Mouse (Mus musculus) megakaryocyte, embryonic 14.5 days (primary cell): ENCODE results near the gene Fam168a. TPM values are rescaled to one million over a fixed set of nuclear protein-coding genes. Genes with fewer than 3 reads are reported as not detected.

Experiments
- H3K27me3 ChIP-seq: replicated peaks from 2 replicates; pipeline ENCODE3; 2012; ENCODE audit warnings: inconsistent platforms
- H3K36me3 ChIP-seq: replicated peaks from 2 replicates; pipeline ENCODE3; 2012; ENCODE audit warnings: low read length, inconsistent platforms, mixed read lengths
- H3K4me1 ChIP-seq: 2 replicates; pipeline ENCODE4 v1.6.1; 2012; ENCODE audit warnings: inconsistent platforms
- H3K4me3 ChIP-seq: replicated peaks from 2 replicates; pipeline ENCODE3; 2012; ENCODE audit warnings: moderate library complexity, mild to moderate bottlenecking, inconsistent platforms
- H3K9me3 ChIP-seq: 2 replicates; pipeline ENCODE4 v1.6.1; 2012; ENCODE audit warnings: inconsistent platforms
- FLI1 ChIP-seq: IDR thresholded peaks from 2 replicates; pipeline ENCODE4 v1.6.1; 2012; ENCODE audit warnings: low read length, inconsistent platforms, mixed read lengths
- GATA1 ChIP-seq: IDR thresholded peaks from 3 replicates; pipeline ENCODE4 v1.6.1; 2012; ENCODE audit warnings: mixed read lengths, low read length, inconsistent platforms, borderline replicate concordance
- polyA plus RNA-seq: library from polyadenylated mRNA; stranded (reverse); fragments of >175 nt; gene quantifications from 2 replicates; pipeline ENCODE4 v1.2.3, GENCODE M21; 2012; ENCODE audit warnings: low replicate concordance; ENCODE audit not compliant: insufficient read depth

The Fam168a gene
- polyA plus RNA-seq, 1 experiment = 2.9 TPM

DNA sequence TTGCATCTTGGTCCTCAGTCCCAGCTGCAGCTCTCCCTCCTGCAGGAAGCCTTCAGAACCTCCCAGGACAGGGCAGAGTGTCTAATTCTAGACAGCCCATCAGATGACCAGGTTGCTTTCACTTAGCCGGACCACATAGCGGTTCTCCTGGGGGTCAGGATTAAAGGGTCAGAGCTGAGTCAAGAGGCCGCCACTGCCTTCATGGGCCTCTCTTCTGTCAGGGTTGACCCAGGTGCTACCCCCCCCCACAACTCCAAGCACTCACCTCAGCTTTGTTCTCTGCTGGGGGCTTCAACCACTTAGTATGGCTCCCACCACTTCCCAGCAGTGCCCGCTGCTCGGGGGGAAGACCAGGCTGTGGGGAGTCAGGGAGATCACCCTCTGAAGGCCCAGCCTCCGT lies 140.7 kb downstream of the Fam168a start:
- Histone ChIP-seq H3K4me3 (no peak overlapping the region), H3K27me3 (no peaks in the 10 kb centered on the region), H3K4me1 (peaks cover 87% of the 10 kb centered on the region), H3K36me3 (peaks cover 71% of the 10 kb centered on the region), H3K9me3 (no peaks in the 10 kb centered on the region)
- TF ChIP-seq GATA1 = no peak
- TF ChIP-seq FLI1 = no peak

- Histone ChIP-seq H3K9me3 (no peaks in the 10 kb centered on the region), H3K36me3 (peaks cover 74% of the 10 kb centered on the region), H3K4me1 (peaks cover 98% of the 10 kb centered on the region), H3K27me3 (no peaks in the 10 kb centered on the region), H3K4me3 (no peak overlapping the region)
- TF ChIP-seq FLI1 (no peak), GATA1 (no peak)
Measured at GRCm38 (mm10) chr7:100848744-100849143, 142.3 kb downstream of the Fam168a start.

DNA sequence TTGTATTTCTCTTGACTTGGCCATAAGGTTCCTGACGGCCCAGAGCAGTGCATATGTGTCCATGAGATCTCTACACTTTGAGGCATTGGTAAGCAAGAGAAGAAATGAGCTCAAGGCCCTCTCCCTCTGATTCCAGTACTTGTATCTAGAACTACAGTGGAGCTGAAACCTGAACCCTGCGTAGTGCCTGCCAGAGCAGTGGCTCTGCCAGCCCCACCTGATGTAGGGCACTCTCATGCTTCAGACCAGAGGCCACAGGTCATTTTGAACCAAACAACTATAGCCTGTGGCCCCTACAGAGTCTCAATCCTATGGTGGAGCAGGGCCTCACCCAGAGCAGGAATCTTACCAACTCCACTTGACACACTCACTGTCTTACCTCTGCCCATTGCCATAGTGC lies 143.1 kb downstream of the Fam168a start:
- TF ChIP-seq FLI1 (no peak), GATA1 (no peak)
- no peaks in the 10 kb centered on the region for H3K9me3 ChIP-seq
- H3K4me1 ChIP-seq = peaks cover 98% of the 10 kb centered on the region
- no peaks in the 10 kb centered on the region for H3K27me3 ChIP-seq
- no peak overlapping the region for H3K4me3 ChIP-seq
- peaks cover 69% of the 10 kb centered on the region for H3K36me3 ChIP-seq

- Histone ChIP-seq H3K27me3 (no peaks in the 10 kb centered on the region), H3K36me3 (peaks cover 68% of the 10 kb centered on the region), H3K9me3 (no peaks in the 10 kb centered on the region), H3K4me3 (no peak overlapping the region), H3K4me1 (peaks cover 98% of the 10 kb centered on the region)
- TF ChIP-seq GATA1 (no peak), FLI1 (no peak)
Measured at GRCm38 (mm10) chr7:100851481-100852356, 145.3 kb downstream of the Fam168a start.

DNA sequence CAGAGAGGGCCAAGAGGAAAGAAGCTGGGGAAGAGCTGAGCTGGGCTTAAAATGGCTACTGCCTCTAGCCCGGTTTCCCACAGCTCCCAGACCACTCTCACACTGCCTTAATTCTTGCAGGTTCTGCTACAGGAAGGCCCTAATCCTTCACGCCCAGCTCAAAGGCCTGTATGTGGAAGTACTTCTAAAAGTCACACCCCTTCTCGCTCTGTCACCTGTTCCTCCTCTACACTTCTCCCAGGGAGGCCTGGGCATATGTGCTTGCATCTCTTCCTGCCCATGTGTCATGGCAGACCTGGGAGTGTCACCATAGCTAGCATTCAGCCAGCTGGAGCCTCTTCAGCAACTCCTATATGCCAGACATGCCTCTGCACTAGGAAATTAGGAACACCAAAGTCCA lies 147.0 kb downstream of the Fam168a start:
- Histone ChIP-seq H3K4me1 (peaks cover 99% of the 10 kb centered on the region), H3K4me3 (peak overlapping the region; percentile 7), H3K36me3 (peaks cover 63% of the 10 kb centered on the region)

DNA sequence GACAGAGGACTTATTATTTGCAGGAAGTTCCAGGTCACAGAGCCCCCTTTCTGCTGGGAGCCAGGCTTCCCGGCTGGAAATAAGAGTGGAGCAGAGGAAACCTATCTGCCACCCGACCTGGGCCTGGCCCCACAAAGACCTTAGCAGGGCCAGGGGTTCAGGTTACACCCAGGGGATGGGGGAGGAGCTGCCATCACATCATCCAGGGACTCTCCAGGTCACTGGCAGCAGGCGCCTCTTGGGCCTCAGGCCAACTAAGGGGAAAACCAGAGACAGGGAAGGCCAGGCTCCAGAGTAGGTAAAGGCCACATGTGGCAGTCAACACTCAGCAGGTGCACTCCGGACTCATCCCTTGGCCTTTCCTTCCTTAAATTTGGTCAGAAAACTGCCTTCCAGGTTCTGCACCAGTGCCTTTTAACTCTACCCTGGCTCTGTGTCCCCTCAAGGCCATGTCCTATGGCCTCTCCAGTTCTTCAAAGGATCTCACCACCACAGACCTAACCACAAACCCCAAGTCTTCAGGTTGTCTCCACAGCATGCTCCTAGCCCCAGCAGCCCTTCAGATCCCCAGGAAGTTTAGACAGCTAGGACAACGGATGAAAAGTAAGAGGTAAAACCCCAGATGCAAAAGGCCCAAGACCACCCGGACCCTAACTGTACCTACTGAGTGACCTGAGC lies 147.8 kb downstream of the Fam168a start:
- H3K4me1 ChIP-seq = peaks cover 99% of the 10 kb centered on the region
- TF ChIP-seq FLI1 = no peak
- no peak for TF ChIP-seq GATA1
- H3K27me3 ChIP-seq = no peaks in the 10 kb centered on the region
- no peaks in the 10 kb centered on the region for H3K9me3 ChIP-seq
- H3K36me3 ChIP-seq = peaks cover 63% of the 10 kb centered on the region
- H3K4me3 ChIP-seq = peak overlapping the region; percentile 87

More for the DNA sequence above, 147.0 kb downstream of the Fam168a start:
- TF ChIP-seq FLI1 = no peak
- TF ChIP-seq GATA1 = no peak
- Histone ChIP-seq H3K27me3 (no peaks in the 10 kb centered on the region), H3K9me3 (no peaks in the 10 kb centered on the region)

GRCm38 (mm10) chr7:100854861-100855260 lies 148.4 kb downstream of the Fam168a start:
- peaks cover 99% of the 10 kb centered on the region for H3K4me1 ChIP-seq

DNA sequence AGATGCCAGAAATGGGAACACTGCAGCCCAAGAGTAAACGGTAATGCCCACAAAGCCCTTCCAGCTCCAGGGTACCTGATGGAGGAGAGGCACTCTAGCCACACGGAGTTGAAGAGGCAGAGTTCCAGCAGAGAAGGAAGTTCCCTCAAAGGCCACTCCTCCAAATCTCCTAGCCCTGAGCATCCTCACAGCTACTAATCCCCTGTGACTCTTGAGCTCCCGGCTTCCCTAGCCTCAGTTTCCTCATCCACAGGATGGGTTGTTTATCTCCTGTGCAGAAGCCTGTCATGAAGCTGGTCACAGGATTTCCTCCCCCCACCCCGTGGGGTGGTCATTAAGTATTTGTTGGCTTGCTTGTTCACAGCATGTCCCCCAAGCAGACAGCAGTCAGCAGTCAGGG lies 148.9 kb downstream of the Fam168a start:
- H3K27me3 ChIP-seq = no peaks in the 10 kb centered on the region
- H3K36me3 ChIP-seq = peaks cover 62% of the 10 kb centered on the region
- peak overlapping the region; percentile 87 for H3K4me3 ChIP-seq
- H3K4me1 ChIP-seq = peaks cover 100% of the 10 kb centered on the region
- H3K9me3 ChIP-seq = no peaks in the 10 kb centered on the region
- TF ChIP-seq FLI1 (no peak), GATA1 (no peak)

More at GRCm38 (mm10) chr7:100854861-100855260, 148.4 kb downstream of the Fam168a start:
- Histone ChIP-seq H3K4me3 (peak overlapping the region; percentile 87), H3K27me3 (no peaks in the 10 kb centered on the region), H3K9me3 (no peaks in the 10 kb centered on the region), H3K36me3 (peaks cover 63% of the 10 kb centered on the region)
- TF ChIP-seq FLI1 (no peak), GATA1 (no peak)

GRCm38 (mm10) chr7:100855795-100856573 lies 149.5 kb downstream of the Fam168a start:
- peaks cover 60% of the 10 kb centered on the region for H3K36me3 ChIP-seq
- TF ChIP-seq GATA1 (no peak), FLI1 (no peak)

More at GRCm38 (mm10) chr7:100855795-100856573, 149.5 kb downstream of the Fam168a start:
- Histone ChIP-seq H3K4me1 (peaks cover 100% of the 10 kb centered on the region), H3K9me3 (no peaks in the 10 kb centered on the region), H3K4me3 (peak overlapping the region; percentile 87), H3K27me3 (no peaks in the 10 kb centered on the region)
